ENCODE assay signal across 23 mouse cellular contexts in the genomic region with DNA sequence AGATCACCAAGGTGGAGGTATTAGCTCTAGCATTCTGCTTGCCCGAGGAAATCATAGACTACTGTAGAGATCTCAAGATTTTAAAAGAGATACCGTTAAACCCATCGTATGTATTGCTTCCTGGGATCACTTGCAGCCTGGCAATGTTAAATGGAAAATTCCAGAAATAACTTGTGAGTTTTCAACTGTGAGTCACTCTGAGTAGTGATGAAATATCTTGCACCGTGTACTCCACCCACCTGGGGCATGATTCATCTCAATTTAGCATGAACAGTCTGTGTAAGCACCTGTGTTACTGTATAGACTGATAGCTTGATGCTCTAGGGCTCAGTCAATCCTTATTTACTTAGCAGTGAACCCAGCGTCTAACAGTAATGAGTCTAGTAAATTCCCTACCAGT. TPM values are rescaled to one million over a fixed set of nuclear protein-coding genes. Genes with fewer than 3 reads are reported as not detected.
DNase-seq lines count a peak whose midpoint lies in the region; ATAC-seq and TF ChIP-seq lines count a peak whose summit lies in the region.
"Had no signal": no experiment of that assay in that cellular context is flagged by ENCODE, and none has a peak within 500 bp of the region (broad histone marks: within the 10 kb centered on the region; RNA-seq: fewer than 3 reads in every experiment).

No protein-coding gene starts in this region.

- no peaks in the 10 kb centered on the region for H3K4me1 ChIP-seq in forebrain, embryonic 12.5 days
- H3K4me1 ChIP-seq: embryonic facial prominence, embryonic 13.5 days; heart, embryonic 12.5 days; hindbrain, embryonic 10.5 days; intestine, embryonic 15.5 days had no signal

- H3K9me3 ChIP-seq in forebrain, embryonic 12.5 days, result no peaks in the 10 kb centered on the region
- H3K9me3 ChIP-seq: embryonic facial prominence, embryonic 13.5 days; heart, embryonic 12.5 days; hindbrain, embryonic 10.5 days; intestine, embryonic 15.5 days had no signal

- WGBS in forebrain, embryonic 12.5 days, result 91% methylated on average over 5 of the region's 5 CpGs

- no peak for ATAC-seq in forebrain, embryonic 12.5 days (ENCODE audit: low FRiP score)
- ATAC-seq: activated CD4-positive, CD25-positive, alpha-beta regulatory T cell, adult 4 months; forebrain, embryonic 14.5 days; intestine, embryonic 15.5 days; Patski had no signal

- no peak for TF ChIP-seq CTCF in layer of hippocampus, adult 2 months (conservative IDR thresholded peaks at IDR 0.05)

- no peak for DNase-seq in layer of hippocampus, adult 2 months (ENCODE audit: low spot score in 2 of 2)
- no peak for DNase-seq in layer of hippocampus, postnatal 14 days (ENCODE audit: low spot score in 2 of 2)
- DNase-seq in right cerebral cortex, adult 2 months (ENCODE audit: low spot score in 2 of 2), result peak; percentile 26 to 37
- no peak for DNase-seq in right cerebral cortex, postnatal 4 days
- DNase-seq in brain, adult 2 months (ENCODE audit: low read depth, low spot score), result peak; percentile 86
- no peak for DNase-seq in ovary, adult 18-20 months (ENCODE audit: low spot score)
- DNase-seq: B cell, adult 2 months; cerebellum, adult 11 months; cerebellum, adult 9-11 months; cerebellum, postnatal 36 days; gastrocnemius, adult 2 months; gastrocnemius, postnatal 25 days had no signal

- H3K36me3 ChIP-seq in forebrain, embryonic 12.5 days (replicated peaks), result no peaks in the 10 kb centered on the region
- H3K36me3 ChIP-seq: embryonic facial prominence, embryonic 13.5 days; heart, embryonic 12.5 days; hindbrain, embryonic 10.5 days; intestine, embryonic 15.5 days had no signal

- no peak overlapping the region for H3K9ac ChIP-seq in forebrain, embryonic 12.5 days
- H3K9ac ChIP-seq: embryonic facial prominence, embryonic 13.5 days; heart, embryonic 12.5 days; hindbrain, embryonic 14.5 days; intestine, embryonic 15.5 days had no signal

- no peak overlapping the region for H3K4me2 ChIP-seq in forebrain, embryonic 12.5 days
- H3K4me2 ChIP-seq: embryonic facial prominence, embryonic 13.5 days; heart, embryonic 12.5 days; hindbrain, embryonic 14.5 days; intestine, embryonic 15.5 days had no signal

- no peaks in the 10 kb centered on the region for H3K27me3 ChIP-seq in forebrain, embryonic 12.5 days
- H3K27me3 ChIP-seq: embryonic facial prominence, embryonic 13.5 days; heart, embryonic 12.5 days; intestine, embryonic 15.5 days; Patski had no signal

- H3K27ac ChIP-seq in layer of hippocampus, adult 2 months, result peak overlapping the region; percentile 43; the same call in 1 of the 2 replicates
- H3K27ac ChIP-seq in forebrain, embryonic 12.5 days, result no peak overlapping the region
- H3K27ac ChIP-seq: embryonic facial prominence, embryonic 13.5 days; gastrocnemius, adult 2 months; hindbrain, embryonic 10.5 days; hindbrain, embryonic 14.5 days; intestine, embryonic 15.5 days had no signal

- H3K4me3 ChIP-seq in layer of hippocampus, adult 2 months, result no peak overlapping the region
- H3K4me3 ChIP-seq in forebrain, embryonic 12.5 days (replicated peaks), result no peak overlapping the region
- H3K4me3 ChIP-seq: embryonic facial prominence, embryonic 13.5 days; gastrocnemius, adult 2 months; heart, embryonic 12.5 days; hindbrain, embryonic 10.5 days; intestine, embryonic 15.5 days had no signal

RNA-seq across cellular contexts. Expression of gene Dlgap1, which starts 38.7 kb away (rescaled TPM):
- 100 to 1,000 TPM; 539 to 547 TPM for total RNA-seq in layer of hippocampus, adult 2 months (2021)
- 100 to 1,000 TPM; 370 to 411 TPM for total RNA-seq in layer of hippocampus, postnatal 14 days (2021)
- 7.4 and 8.2 TPM in 2 replicates for polyA plus RNA-seq in forebrain, embryonic 12.5 days (2016; fragmentation: Nextera tagmentation; extraction: Ambion mirVana)
- total RNA-seq: granulocyte monocyte progenitor cell, adult 5-6 weeks; MEL had no signal

Comparison
In these comparisons a context has a peak if more than half of its experiments do, and no peak if none do; other contexts are left out.
1. DNase-seq: peak in right cerebral cortex, adult 2 months (2 of 2) and brain, adult 2 months (single experiment); none in layer of hippocampus, adult 2 months (0 of 2), layer of hippocampus, postnatal 14 days (0 of 2), right cerebral cortex, postnatal 4 days (single experiment) and ovary, adult 18-20 months (single experiment).